Mouse (Mus musculus): Measurements from ENCODE around the gene Flg. TPM values are rescaled to one million over a fixed set of nuclear protein-coding genes. Genes with fewer than 3 reads are reported as not detected.

The Flg gene
- polyA plus RNA-seq (2015; fragmentation: Nextera tagmentation; extraction: Ambion mirVana) = not detected in 2 replicates

GRCm38 (mm10) chr3:93273223-93273622, at the start of gene Flg:
Gene Flg, plus strand, starts transcription at chr3:93273523.
- H3K4me2 ChIP-seq = no peak within 1 kb of the TSS
- H3K27me3 ChIP-seq = no peaks in the 10 kb centered on the region
- H3K27ac ChIP-seq = no peak within 1 kb of the TSS
- H3K4me1 ChIP-seq (replicated peaks) = no peaks in the 10 kb centered on the region
- ATAC-seq (ENCODE audit: low FRiP score) = no peak
- no peak within 1 kb of the TSS for H3K9ac ChIP-seq
- H3K9me3 ChIP-seq = no peaks in the 10 kb centered on the region
- H3K36me3 ChIP-seq = no peaks in the 10 kb centered on the region
- 88% methylated on average over 2 of the region's 2 CpGs for WGBS
- H3K4me3 ChIP-seq = no peak within 1 kb of the TSS

GRCm38 (mm10) chr3:93297542-93297941, 24.2 kb downstream of the Flg start:
- no peak overlapping the region for H3K4me3 ChIP-seq
- no peaks in the 10 kb centered on the region for H3K36me3 ChIP-seq
- H3K4me2 ChIP-seq = no peak overlapping the region
- H3K9ac ChIP-seq = no peak overlapping the region
- no peak for ATAC-seq (ENCODE audit: low FRiP score)
- 87% methylated on average over 2 of the region's 2 CpGs for WGBS
- H3K4me1 ChIP-seq (replicated peaks) = no peaks in the 10 kb centered on the region
- H3K9me3 ChIP-seq = no peaks in the 10 kb centered on the region
- no peak overlapping the region for H3K27ac ChIP-seq
- no peaks in the 10 kb centered on the region for H3K27me3 ChIP-seq

- no peak overlapping the region for H3K4me3 ChIP-seq
- no peak overlapping the region for H3K9ac ChIP-seq
- WGBS = 90% methylated on average over 6 of the region's 6 CpGs
- H3K36me3 ChIP-seq = no peaks in the 10 kb centered on the region
- H3K27me3 ChIP-seq = no peaks in the 10 kb centered on the region
- no peaks in the 10 kb centered on the region for H3K4me1 ChIP-seq (replicated peaks)
- no peak overlapping the region for H3K4me2 ChIP-seq
- H3K9me3 ChIP-seq = peaks cover 10% of the 10 kb centered on the region; the same call in 1 of the 2 replicates
- no peak overlapping the region for H3K27ac ChIP-seq
- ATAC-seq (ENCODE audit: low FRiP score) = no peak
These were observed 26.5 kb downstream of the Flg start for GRCm38 (mm10) chr3:93299832-93300231.

- H3K9ac ChIP-seq = no peak overlapping the region
- H3K27ac ChIP-seq = no peak overlapping the region
- H3K4me3 ChIP-seq = no peak overlapping the region
- no peak for ATAC-seq (ENCODE audit: low FRiP score)
- H3K4me2 ChIP-seq = no peak overlapping the region
- peaks cover 10% of the 10 kb centered on the region; the same call in 1 of the 2 replicates for H3K9me3 ChIP-seq
- no peaks in the 10 kb centered on the region for H3K36me3 ChIP-seq
- WGBS = 75% methylated on average over 3 of the region's 3 CpGs
- H3K4me1 ChIP-seq (replicated peaks) = no peaks in the 10 kb centered on the region
- H3K27me3 ChIP-seq = no peaks in the 10 kb centered on the region
These were observed 28.6 kb downstream of the Flg start for GRCm38 (mm10) chr3:93301896-93302295.

- H3K27me3 ChIP-seq = no peaks in the 10 kb centered on the region
- ATAC-seq (ENCODE audit: low FRiP score) = no peak
- H3K36me3 ChIP-seq = no peaks in the 10 kb centered on the region
- peaks cover 10% of the 10 kb centered on the region; the same call in 1 of the 2 replicates for H3K9me3 ChIP-seq
- 75% methylated on average over 2 of the region's 2 CpGs for WGBS
- no peak overlapping the region for H3K9ac ChIP-seq
- H3K27ac ChIP-seq = no peak overlapping the region
- no peak overlapping the region for H3K4me2 ChIP-seq
- no peak overlapping the region for H3K4me3 ChIP-seq
- no peaks in the 10 kb centered on the region for H3K4me1 ChIP-seq (replicated peaks)
These were observed 32.8 kb downstream of the Flg start for GRCm38 (mm10) chr3:93306142-93306541.

GRCm38 (mm10) chr3:93311371-93311770, 38.0 kb downstream of the Flg start:
- no peak overlapping the region for H3K9ac ChIP-seq
- 79% methylated on average over 3 of the region's 3 CpGs for WGBS
- H3K9me3 ChIP-seq = no peaks in the 10 kb centered on the region
- H3K27me3 ChIP-seq = no peaks in the 10 kb centered on the region
- no peak overlapping the region for H3K4me3 ChIP-seq
- no peaks in the 10 kb centered on the region for H3K36me3 ChIP-seq
- H3K4me1 ChIP-seq (replicated peaks) = no peaks in the 10 kb centered on the region
- no peak overlapping the region for H3K27ac ChIP-seq
- H3K4me2 ChIP-seq = no peak overlapping the region
- ATAC-seq (ENCODE audit: low FRiP score) = no peak

GRCm38 (mm10) chr3:93314388-93314787, 41.1 kb downstream of the Flg start:
- ATAC-seq (ENCODE audit: low FRiP score) = no peak
- no peak overlapping the region for H3K9ac ChIP-seq
- no peak overlapping the region for H3K4me2 ChIP-seq
- H3K36me3 ChIP-seq = no peaks in the 10 kb centered on the region
- H3K4me1 ChIP-seq (replicated peaks) = no peaks in the 10 kb centered on the region
- 97% methylated on average over 1 of the region's 1 CpGs for WGBS
- H3K27me3 ChIP-seq = no peaks in the 10 kb centered on the region
- H3K4me3 ChIP-seq = no peak overlapping the region
- no peaks in the 10 kb centered on the region for H3K9me3 ChIP-seq
- H3K27ac ChIP-seq = no peak overlapping the region

GRCm38 (mm10) chr3:93319449-93319848, 46.1 kb downstream of the Flg start, which contains the start of gene Hrnr:
Gene Hrnr, plus strand, starts transcription at chr3:93319749.
- Histone ChIP-seq H3K27ac (no peak within 1 kb of the TSS), H3K9me3 (no peaks in the 10 kb centered on the region), H3K36me3 (no peaks in the 10 kb centered on the region), H3K9ac (no peak within 1 kb of the TSS), H3K4me3 (no peak within 1 kb of the TSS), H3K27me3 (no peaks in the 10 kb centered on the region), H3K4me1 (replicated peaks) (no peaks in the 10 kb centered on the region), H3K4me2 (no peak within 1 kb of the TSS)
- ATAC-seq (ENCODE audit: low FRiP score) = no peak
- 76% methylated on average over 2 of the region's 2 CpGs for WGBS

- Histone ChIP-seq H3K4me3 (no peak overlapping the region), H3K4me2 (no peak overlapping the region), H3K36me3 (no peaks in the 10 kb centered on the region), H3K27ac (no peak overlapping the region), H3K9ac (no peak overlapping the region), H3K27me3 (no peaks in the 10 kb centered on the region), H3K9me3 (no peaks in the 10 kb centered on the region), H3K4me1 (replicated peaks) (no peaks in the 10 kb centered on the region)
- no peak for ATAC-seq (ENCODE audit: low FRiP score)
These were observed 64.4 kb downstream of the Flg start for GRCm38 (mm10) chr3:93337749-93338148.

- 88% methylated on average over 4 of the region's 4 CpGs for WGBS
- H3K4me3 ChIP-seq = no peak overlapping the region
- no peak overlapping the region for H3K9ac ChIP-seq
- H3K27me3 ChIP-seq = no peaks in the 10 kb centered on the region
- no peak for ATAC-seq (ENCODE audit: low FRiP score)
- H3K9me3 ChIP-seq = no peaks in the 10 kb centered on the region
- H3K27ac ChIP-seq = no peak overlapping the region
- H3K4me1 ChIP-seq (replicated peaks) = no peaks in the 10 kb centered on the region
- H3K4me2 ChIP-seq = no peak overlapping the region
- no peaks in the 10 kb centered on the region for H3K36me3 ChIP-seq
These were observed 66.7 kb downstream of the Flg start for GRCm38 (mm10) chr3:93340021-93340420.

Other genes starting within 250 kb of the Flg start
- not detected in 2 replicates for gene Gm4858, start 204.7 kb upstream of the Flg start, polyA plus RNA-seq (2015; fragmentation: Nextera tagmentation; extraction: Ambion mirVana)
- gene Crnn, start 128.7 kb upstream of the Flg start, polyA plus RNA-seq (2015; fragmentation: Nextera tagmentation; extraction: Ambion mirVana) = not detected in 2 replicates
- gene Flg2, start 76.2 kb upstream of the Flg start, polyA plus RNA-seq (2015; fragmentation: Nextera tagmentation; extraction: Ambion mirVana) = not detected in 2 replicates
- not detected in 2 replicates for gene Hrnr, start 46.2 kb downstream of the Flg start, polyA plus RNA-seq (2015; fragmentation: Nextera tagmentation; extraction: Ambion mirVana)
- not detected in 2 replicates for gene Rptn, start 120.2 kb downstream of the Flg start, polyA plus RNA-seq (2015; fragmentation: Nextera tagmentation; extraction: Ambion mirVana)
- 0.95 and 1.2 TPM in 2 replicates for gene Tchh, start 168.8 kb downstream of the Flg start, polyA plus RNA-seq (2015; fragmentation: Nextera tagmentation; extraction: Ambion mirVana)
- gene Tchhl1, start 195.2 kb downstream of the Flg start, polyA plus RNA-seq (2015; fragmentation: Nextera tagmentation; extraction: Ambion mirVana) = not detected in 2 replicates
- 225 and 247 TPM in 2 replicates for gene S100a11, start 247.0 kb downstream of the Flg start, polyA plus RNA-seq (2015; fragmentation: Nextera tagmentation; extraction: Ambion mirVana)